Mouse (Mus musculus): ENCODE data around the gene Pcnx2.

DNA sequence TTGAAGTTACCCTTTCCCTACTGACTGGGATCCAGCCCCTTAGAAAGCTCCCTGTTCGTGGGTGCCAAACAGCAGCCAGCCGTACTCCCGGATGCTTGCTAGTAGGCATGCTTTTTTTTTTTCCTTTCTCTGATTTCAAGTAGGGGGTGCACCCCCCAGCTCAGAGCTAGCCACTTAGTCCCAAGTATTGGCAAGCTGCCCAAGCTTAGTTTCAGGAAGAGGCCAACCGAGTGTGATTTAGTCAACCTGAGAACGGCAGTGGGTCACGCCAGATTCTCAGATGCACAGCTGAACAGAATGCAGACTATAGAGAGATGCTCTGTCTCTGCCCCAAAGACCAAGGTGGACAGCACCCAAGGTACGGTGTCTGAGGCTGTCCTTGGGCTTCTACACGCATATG lies 147.3 kb downstream of the Pcnx2 start:
- TF ChIP-seq CTCF (IDR thresholded peaks at IDR 0.05; ENCODE audit: borderline replicate concordance, insufficient read depth, low read depth, low read length) (no peak), POLR2A (IDR thresholded peaks at IDR 0.05; ENCODE audit: borderline replicate concordance, insufficient read depth, low read length) (no peak)

All from cerebellum, adult 2 months (tissue).